Mouse (Mus musculus) retina, adult 2 months (tissue): Measurements from ENCODE around the gene BC055324.

Experiments
- DNase-seq: peaks from one replicate; pipeline ENCODE4 v3.0.0-alpha.2; 2012; ENCODE audit warnings: low read depth, low spot score

BC055324 gene

DNA sequence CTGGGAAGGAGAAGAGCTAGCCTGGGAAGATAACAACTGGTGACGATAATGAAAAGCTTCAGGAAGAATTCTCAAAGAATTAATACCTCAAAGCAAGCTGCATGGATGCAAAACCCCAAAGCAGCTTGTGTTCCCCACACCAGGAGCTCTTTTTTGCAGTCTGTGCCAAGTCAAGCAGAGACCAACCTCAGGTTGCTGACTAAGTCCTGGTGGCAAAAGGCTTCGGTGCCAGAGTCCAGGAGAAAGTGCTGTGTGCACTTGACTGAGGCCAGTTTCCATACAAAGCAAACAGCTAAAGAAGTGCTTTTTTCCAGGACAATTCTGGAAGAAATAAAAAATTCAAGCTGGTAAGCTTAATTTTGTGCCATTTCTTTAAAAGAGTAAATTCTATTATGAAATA is 41.2 kb downstream of the BC055324 start:
- no peak for DNase-seq

- DNase-seq, result no peak
Observed at GRCm38 (mm10) chr1:163942056-163942455, 52.5 kb downstream of the BC055324 start.

GRCm38 (mm10) chr1:163934591-163934990 is 60.0 kb downstream of the BC055324 start:
- no peak for DNase-seq

DNA sequence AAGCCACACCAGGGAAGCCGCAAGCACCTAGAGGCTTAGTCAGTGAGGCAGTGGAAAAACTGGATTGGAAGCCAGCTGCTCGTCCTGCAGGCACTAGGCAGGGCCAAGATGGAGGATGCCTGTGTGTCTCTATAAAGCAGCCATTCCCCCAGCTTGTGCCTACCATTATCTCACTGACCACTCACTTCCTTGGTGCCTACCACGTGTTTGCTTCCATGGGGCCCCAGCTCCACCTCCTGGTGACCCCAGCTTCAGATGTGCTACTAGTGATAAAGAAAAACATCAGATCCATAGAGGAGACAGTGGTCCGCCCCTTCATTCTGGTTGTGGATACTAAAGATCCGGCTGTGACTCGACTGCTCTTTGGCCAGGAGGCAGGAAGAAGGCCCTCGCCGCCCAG is 62.8 kb downstream of the BC055324 start:
- no peak for DNase-seq

DNA sequence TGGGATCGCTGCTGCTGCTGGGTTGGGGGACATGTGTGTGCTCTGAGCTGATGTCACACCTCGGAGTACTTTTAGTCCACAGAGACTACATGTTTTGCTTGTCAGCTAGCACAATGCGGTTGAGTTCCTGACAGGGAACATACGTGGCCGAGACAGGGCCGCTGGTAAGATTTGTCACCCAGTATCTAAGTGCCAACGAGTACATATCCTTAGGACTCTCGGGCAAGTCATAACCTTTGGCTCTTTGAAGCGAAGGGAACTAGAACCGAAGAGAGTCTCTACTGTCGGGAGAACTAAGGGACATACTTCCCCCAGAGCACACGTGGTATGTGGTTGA is 64.2 kb downstream of the BC055324 start:
- no peak for DNase-seq

DNA sequence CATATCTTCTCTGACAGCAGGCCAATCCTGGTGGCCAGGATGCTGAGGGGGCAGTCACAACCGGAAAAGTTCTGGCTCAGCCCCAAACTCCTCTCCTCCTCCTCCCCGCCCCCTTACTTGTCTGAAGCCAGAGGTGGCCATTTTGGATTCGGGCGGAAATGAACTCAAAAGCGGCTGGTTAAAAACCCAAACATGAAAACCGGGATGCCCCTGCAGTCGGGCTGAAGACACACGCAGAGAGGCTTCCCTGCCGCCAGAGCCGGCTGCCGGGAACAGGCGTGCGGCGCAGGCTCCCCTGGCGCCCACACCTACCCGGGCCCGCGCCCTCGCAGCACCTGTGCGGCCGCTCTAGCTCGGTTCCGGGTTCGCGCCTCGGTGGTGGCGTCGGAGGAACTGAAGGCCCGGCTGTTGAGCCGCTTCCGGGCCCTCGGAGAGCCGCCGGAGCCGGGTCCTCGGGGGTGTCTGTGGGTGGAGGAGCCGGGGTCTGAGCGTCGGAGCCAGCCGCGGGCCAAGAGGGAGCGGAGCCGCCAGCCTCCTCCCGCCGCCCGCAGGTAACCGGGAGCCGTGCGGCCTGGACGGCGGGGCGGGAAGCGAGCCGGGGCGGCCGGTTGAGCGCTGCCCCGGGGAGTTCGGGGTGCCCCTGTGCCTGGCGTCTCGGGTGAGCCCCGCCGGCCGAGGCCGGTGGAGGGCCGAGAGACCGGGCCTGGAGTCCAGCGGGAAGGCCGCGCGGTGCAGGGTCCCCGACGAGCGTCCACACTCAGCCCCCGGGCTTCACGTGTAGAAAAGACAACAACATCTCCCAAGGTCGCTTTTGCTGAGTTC is 64.7 kb downstream of the BC055324 start:
- peak; percentile 90 for DNase-seq

DNA sequence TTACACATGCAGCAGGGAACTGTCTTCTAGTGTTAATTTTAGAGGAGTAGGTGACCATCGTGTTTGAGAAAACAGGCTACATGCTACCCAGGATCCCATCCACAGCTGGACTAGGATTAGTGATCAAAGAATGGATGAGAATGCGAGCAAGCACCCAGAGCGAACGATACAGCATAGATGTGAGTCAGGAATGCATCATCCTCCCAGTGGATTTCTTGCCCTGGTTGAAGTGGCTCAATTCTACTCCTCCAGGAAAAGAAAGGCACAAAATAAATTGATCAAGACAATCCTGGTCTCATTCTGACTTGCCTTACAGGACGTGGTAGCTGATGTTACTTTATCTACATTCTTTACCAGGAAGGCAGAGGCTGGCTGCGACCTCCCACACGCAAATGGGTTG is 65.8 kb downstream of the BC055324 start, which contains the start of gene Scyl3:
Scyl3 (plus strand) TSS at position 255 of the 400 bp plus-strand sequence.
- DNase-seq, result no peak

- DNase-seq, result no peak
Observed at GRCm38 (mm10) chr1:163924093-163924492, 70.5 kb downstream of the BC055324 start.

DNA sequence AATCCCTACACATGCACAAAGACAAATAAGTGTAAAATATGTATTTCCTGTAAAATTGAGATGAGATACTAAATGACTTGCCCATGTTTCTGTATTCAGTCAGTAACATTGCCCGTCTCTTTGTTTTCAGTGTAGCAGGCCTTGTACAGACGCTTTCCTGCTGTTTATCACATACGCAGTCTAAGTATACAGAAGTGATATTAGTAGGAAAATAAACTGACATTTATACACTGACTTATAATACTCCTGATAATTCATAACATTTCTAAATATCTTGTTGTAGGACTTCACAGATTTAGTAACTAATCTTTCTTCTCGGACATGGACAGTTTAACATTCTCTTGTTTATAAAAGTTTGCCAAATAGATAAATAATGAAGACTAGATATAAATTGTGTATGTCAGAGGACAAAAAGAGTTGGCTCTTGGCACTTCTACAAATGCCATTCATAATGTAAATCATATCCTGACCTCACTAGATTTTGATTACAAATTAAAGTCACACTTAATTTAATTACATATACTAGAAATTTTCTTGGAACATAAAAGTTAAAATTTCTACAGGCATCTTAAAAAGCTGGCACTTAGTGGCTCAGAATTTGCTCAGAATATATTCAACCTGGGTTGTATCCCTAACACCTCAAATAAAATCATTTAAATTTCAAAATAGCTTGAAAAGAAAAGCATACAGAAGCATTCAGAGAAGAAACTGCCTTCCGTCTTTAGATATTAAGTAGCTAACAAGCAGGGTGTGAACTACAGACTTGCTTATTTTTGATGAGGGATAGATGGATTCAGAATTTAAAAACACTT is 77.0 kb downstream of the BC055324 start:
- DNase-seq, result no peak

DNA sequence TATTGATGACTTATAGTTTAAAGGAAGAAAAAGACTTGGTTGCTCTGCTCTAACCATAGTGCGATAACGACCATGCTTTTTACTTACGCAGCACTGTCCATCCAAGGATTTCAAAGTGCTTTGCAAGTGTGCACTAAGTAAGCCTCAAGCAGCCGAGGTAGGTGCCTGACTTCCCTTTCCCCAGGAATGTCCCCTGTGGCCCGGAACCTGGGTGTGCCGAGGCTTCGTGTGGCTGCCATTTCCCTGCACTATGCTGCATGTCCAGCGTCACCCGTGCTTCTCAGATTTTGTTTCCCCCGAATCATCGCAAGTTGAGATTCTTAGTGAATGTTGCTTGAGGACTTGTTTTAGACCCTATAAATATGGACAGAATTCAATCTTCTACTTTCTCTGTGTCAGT is 82.6 kb downstream of the BC055324 start:
- no peak for DNase-seq

DNA sequence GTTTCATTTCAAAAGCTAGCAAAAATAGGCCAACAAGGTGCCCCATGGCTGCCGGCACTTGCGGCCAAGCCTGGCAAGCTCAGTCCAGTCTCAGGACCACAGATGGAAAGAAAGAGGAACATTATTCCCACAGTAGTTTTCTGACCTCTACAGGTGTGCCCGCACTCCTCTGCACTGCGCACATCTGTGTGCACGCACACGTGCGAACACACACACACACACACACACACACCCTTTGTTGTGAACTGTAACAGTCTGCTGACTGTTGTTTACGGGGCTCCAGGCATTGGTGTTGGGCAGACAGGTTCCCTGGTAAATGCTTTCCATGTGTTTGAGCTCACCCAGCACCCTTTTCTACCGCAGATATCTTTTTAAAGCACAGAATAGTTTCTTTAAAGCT is 83.8 kb downstream of the BC055324 start:
- no peak for DNase-seq

GRCm38 (mm10) chr1:163910343-163910742 is 84.3 kb downstream of the BC055324 start:
- DNase-seq, result peak; percentile 18

- DNase-seq, result no peak
Observed at GRCm38 (mm10) chr1:163908389-163908788, 86.2 kb downstream of the BC055324 start.

GRCm38 (mm10) chr1:163907007-163907811 is 87.4 kb downstream of the BC055324 start:
- no peak for DNase-seq

DNA sequence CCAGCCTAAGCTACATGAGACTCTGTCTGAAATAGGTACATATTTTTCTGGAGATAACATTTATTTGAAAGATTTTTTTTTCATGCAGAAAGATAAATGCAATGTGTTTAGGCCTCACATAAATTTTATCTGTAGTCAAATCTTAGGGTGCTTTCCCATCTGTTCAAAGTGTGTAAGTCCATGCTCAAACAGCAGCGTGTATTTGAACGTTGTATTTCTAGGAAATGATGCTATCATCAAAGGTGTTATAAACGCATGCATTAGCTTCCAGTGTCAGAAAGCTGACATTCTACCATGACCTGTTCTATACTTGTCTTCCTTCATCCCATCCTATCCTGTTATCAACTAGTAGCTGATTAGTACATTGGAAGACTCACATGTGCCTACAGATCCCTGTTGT is 91.2 kb downstream of the BC055324 start:
- DNase-seq, result no peak

- DNase-seq, result no peak
Observed at GRCm38 (mm10) chr1:163900168-163900567, 94.4 kb downstream of the BC055324 start.

DNA sequence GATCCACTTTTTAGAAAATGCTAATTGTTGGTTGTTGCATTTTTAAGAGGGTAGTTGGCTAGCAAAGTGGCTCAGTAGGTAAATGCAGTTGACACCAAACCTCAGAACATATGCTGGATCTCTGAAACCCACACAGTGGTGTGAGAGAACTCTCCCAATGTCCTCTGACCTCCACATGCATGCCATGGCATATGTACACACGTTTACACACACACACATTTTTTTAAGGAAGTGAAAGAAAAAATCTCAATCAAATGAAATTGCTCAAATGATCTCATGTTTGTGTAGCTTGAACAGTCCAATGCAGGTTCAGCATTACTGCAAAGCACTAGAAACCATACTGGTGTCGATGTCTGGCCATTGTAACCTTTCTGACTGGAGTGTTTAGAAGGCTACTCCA is 95.0 kb downstream of the BC055324 start:
- no peak for DNase-seq

- no peak for DNase-seq
Observed at GRCm38 (mm10) chr1:163898291-163898764, 96.3 kb downstream of the BC055324 start.
